Mouse (Mus musculus) MN1 (cell line): ENCODE results near the gene Olfr45.
"Not testable (repeated sequence)": the region's sequence is repeated elsewhere in the genome, so short reads cannot be mapped to it uniquely, and the experiment has no call there.

Experiments
- DNase-seq: peaks from one replicate; pipeline ENCODE4 v3.0.0-alpha.2; 2016; ENCODE audit warnings: low spot score

Gene Olfr45

DNA sequence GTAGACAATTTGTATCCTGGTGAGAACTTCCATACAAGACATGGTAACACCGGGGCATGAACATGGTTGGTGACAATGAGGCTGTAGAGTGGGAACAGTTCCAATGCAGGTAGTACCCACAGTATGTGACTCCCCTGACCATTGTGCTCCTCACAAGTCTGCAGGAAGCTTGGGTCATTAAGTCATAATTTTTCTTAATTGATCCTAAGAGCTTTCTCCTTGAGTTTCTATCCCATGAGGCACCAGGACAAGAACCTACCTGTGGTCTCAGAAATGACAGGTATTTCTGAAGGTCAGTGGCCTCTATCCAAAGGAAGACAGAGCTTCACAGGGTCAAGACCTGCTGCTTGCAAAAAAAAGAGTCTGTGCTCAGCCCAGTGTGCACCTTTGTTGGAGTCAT lies at the start of gene Olfr45:
Gene Olfr45 (plus strand): TSS at position 301 of the 400 bp plus-strand sequence.
- DNase-seq: no peak

- DNase-seq: no peak
Observed at GRCm38 (mm10) chr7:140646152-140646551, 35.6 kb upstream of the Olfr45 start, which contains the start of gene Olfr53. Olfr53 (plus strand) TSS chr7:140646452.

DNA sequence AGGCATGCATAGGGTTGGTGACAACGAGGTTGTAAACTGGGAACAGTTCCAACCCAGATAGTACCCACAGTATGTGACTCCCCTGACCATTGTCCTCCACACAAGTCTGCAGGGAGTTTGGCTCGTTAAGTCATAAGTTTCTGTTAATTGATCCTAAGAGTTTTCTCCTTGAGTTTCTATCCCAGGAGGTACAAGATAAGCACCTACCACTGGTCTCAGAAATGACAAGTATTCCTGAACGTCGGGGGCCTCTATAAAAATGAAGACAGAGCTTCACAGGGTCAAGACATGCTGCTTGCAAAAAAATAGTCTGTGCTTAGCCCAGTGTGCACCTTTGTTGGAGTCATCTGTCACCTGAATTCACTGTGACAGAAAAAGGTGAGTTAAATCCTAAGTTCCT lies 22.1 kb upstream of the Olfr45 start, which contains the start of gene Olfr539:
Gene Olfr539 (plus strand): TSS at position 301 of the 400 bp plus-strand sequence.
- no peak for DNase-seq

- DNase-seq: not testable (repeated sequence)
Observed at GRCm38 (mm10) chr7:140670693-140671092, 11.1 kb upstream of the Olfr45 start.

DNA sequence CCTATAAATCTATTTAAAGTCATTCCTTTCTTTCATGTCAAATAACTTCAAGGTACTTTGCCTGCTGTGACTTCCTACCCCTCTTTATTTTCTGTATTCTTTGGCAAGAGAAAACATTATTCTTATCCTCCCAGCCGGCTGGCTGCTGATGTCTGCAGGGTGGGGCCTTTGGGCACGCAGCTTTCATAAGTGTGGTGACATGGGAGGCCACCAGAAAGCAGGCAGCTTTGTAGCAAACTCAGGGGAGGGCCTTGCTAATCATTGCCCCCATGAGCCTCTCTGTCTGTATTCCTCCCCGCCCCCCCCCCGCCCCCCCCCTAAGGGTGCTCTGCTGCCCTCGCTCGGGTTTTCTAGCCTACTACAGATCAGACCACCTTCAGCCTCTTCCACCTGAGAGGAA lies 5.9 kb upstream of the Olfr45 start:
- no peak for DNase-seq

DNA sequence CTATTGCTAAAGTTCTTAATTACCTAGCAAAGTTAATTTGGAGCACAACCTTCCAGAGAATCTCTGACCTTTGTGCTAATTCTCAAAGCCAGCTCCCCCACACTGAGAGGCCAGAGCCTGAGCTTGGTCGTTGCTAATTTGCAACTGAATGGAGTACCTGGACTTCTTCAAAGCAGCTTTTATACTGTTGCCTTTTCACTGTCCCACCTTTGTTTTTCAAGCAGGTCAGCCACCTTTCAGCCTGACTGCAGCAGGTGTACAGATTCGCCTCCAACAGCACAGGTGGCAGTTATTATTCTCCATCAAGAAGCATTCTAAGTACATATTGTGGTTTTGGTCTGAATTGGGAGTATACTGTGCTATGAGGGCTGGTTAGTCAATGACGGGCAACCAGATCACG lies 2.2 kb upstream of the Olfr45 start:
- DNase-seq: not testable (repeated sequence)

DNA sequence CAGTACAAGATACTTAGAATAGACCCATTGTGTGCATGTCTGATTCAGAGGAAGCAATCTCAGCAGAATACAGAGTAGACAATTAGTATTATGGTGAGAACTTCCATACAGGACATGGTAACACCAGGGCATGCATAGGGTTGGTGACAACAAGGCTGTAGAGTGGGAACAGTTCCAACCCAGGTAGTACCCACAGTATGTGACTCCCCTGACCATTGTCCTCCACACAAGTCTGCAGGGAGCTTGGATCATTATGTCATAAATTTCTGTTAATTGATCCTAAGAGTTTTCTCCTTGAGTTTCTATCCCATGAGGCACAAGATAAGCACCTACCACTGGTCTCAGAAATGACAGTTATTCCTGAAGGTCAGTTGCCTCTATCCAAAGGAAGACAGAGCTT lies 15.2 kb downstream of the Olfr45 start, which contains the start of gene Olfr541:
Gene Olfr541 (plus strand): TSS at position 301 of the 400 bp plus-strand sequence.
- no peak for DNase-seq

- no peak for DNase-seq
Observed at GRCm38 (mm10) chr7:140706348-140706747, 24.6 kb downstream of the Olfr45 start.

GRCm38 (mm10) chr7:140707536-140708284 lies 26.0 kb downstream of the Olfr45 start:
- DNase-seq: no peak

- DNase-seq: no peak
Observed at GRCm38 (mm10) chr7:140717155-140718055, 35.7 kb downstream of the Olfr45 start.

DNA sequence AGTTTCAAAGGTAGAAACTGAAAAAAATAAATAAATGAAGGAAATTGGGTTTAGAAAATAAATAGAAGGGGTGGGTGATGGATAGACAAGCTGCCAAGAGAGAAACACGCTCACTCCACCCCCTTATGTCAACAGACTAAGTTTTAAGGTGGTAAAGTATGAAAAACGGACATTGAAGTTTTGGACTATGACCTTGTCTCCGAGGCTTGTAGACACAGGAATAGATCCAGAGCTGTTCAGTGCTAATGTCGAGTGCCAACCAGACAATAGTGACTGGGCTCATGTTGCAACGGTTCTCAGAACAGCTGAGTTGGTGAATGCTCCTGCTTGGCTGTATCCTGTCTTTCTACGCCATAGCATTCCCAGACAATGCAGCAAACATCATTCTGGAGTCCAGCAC lies 39.3 kb downstream of the Olfr45 start:
- DNase-seq: no peak

DNA sequence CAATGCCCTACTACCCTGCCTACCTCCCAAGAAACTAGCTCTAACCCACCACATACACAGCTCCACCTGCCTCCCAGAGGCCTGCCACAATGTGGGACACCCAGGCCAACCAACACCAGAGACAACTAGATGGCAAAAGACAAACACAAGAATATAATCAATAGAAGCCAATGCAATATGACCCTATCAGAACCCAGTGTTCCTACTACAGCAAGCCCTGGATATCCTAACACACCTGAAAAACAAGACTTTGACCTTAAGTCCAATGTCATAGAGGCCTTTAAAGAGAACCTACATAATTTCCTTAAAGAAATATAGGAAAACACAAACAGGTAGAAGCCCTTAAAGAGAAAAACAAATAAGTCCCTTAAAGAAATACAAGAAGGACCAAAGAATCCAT lies 43.8 kb downstream of the Olfr45 start:
- no peak for DNase-seq

DNA sequence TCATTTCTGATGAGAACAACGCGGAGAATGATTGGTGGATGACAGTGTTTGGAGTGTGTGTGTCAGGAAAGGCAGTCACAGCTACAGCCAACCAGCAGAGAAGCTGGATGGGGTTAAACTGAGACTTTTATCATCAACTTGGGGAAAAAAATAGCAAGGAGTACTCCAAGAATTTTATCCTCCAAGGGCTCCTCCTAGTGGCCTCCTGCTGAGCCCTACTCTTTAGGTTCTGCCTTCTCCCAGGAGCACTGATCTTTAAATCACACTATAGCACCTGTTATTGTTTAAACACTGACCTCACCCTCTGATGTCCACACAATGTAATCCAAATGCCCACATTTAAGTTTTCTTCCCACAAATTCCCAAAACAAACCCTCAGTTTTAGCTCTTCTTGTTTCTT lies 51.4 kb downstream of the Olfr45 start:
- no peak for DNase-seq
